Mouse (Mus musculus) adrenal gland, postnatal 36 days (tissue): ENCODE measurements at regions not wholly inside any gene's neighbourhood (a gene's known extent, or its start where the extent isn't known, plus 50 kb on each side); places are given as distances from the start of the nearest gene placed in this dataset.

Experiments
- DNase-seq, 2 experiments: peaks; one replicate each; pipeline ENCODE4 v3.0.0; 2021; ENCODE audit warnings: mixed read lengths in 1 of 2

- DNase-seq = no peak
Measured at GRCm38 (mm10) chr1:41410533-41410932, 605.1 kb downstream of the Tmem182 start.

- DNase-seq = no peak
Measured at GRCm38 (mm10) chr1:41411641-41412040, 606.2 kb downstream of the Tmem182 start.

- no peak for DNase-seq
Measured at GRCm38 (mm10) chr1:41412078-41412477, 606.7 kb downstream of the Tmem182 start.

DNA sequence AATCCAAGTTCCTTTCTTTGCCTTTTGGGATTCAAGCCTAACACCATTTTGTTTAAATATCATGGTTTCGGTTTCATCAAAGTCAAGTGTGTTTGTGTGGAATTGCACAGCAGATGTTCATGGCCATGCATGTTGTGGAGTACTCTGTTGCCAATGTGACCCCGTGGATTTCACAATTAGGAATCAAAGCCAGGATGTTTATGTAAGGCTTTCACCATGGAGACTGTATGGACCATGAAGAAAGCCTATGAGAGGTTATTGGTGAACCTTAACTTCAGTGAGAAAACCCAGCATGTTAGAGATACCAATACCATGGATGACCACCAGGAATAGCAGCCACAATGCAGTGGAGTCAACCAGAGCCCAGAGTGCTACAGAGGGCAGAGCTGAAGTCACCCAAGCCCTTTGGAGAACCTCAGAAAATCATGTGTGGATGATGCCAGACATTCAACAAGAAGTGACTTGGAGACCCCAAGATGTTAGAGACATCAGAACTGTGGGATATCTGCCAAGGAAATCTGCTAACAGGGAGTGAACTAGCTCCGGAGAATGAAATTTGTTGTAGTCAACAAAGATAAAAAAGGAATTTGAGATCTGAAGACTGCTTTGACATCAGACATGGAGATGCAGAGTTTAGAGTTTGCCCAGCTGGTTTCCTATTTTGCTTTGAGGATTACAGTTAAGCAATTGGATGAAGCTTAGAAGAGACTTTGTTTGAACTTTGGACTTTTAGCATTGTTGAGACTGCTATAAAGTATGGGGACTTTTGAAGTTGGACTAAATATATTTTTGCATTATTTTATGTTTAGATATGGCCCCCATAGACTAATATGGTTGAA, 615.3 kb downstream of the Tmem182 start:
- DNase-seq = no peak

- no peak for DNase-seq
Measured at GRCm38 (mm10) chr1:41427853-41428252, 622.5 kb downstream of the Tmem182 start.

DNA sequence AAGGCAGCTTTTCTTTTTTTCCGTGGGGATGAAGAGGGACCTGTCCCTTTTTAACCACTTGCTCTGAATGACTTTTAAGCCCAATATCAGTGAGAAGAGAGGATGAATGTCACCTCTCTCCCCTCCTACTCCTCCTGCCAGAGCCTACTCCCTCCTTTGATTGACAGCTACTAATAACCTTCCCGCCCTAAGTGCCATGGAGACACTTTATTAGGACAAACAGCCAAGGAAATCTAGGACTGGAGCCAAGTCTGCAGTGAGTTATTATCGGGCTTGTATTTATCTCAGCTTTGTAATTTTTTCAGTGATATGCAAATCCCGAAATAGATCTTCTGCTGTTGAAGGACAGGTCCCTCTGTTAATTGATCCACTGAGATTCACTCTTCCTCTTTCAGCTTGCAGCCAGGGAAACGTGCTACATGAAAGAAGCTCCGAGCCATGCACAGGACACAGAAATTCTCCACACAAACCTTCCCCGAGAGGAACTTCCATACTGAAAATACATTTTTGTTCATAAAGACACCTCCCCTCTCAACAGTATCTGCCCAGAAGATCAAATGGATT, 625.8 kb downstream of the Tmem182 start:
- DNase-seq = no peak

- DNase-seq = no peak
Measured at GRCm38 (mm10) chr1:41435379-41435778, 630.0 kb downstream of the Tmem182 start.

DNA sequence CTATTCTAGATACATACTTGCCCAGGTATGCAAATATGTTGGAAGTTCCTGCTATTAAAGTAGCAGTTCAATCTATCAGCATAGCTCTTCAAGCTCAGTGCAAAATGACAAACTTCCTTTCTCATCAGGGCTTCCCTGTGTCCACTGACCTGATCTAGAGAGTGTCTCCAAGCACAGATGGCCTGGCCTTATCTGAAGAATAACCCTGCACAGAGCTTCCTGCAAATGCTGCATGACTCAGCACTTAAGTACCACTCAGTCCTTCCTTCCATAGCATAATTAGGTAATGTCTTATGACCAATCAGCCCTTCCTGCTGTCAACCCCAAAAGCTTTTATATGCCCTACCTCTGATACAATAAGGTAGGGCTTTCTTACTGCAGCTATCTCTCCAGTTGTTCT, 644.6 kb downstream of the Tmem182 start:
- DNase-seq = no peak
